Mouse (Mus musculus) heart, adult 2 months (tissue): Measurements from ENCODE around the gene Mrpl2. TPM values are rescaled to one million over a fixed set of nuclear protein-coding genes. Genes with fewer than 3 reads are reported as not detected.

Experiments used
- DNase-seq, 2 experiments: peaks; one replicate each; pipeline ENCODE4 v3.0.0; 2021
- H3K27ac ChIP-seq: fragments of 200-600 bp; 2 replicates; pipeline ENCODE4 v1.8.1; 2022
- H3K27me3 ChIP-seq: fragments of 200-500 bp; 2 replicates; pipeline ENCODE4 v1.6.1; 2012; ENCODE audit warnings: mild to moderate bottlenecking, low read length, inconsistent platforms, mixed read lengths; ENCODE audit not compliant: control insufficient read depth, insufficient read depth
- H3K36me3 ChIP-seq: fragments of 200-500 bp; 2 replicates; pipeline ENCODE4 v1.6.1; 2012; ENCODE audit warnings: low read length, inconsistent platforms; ENCODE audit not compliant: control insufficient read depth, insufficient read depth
- H3K4me1 ChIP-seq: fragments of 200-500 bp; 2 replicates; pipeline ENCODE4 v1.6.1; 2011; ENCODE audit warnings: low read length; ENCODE audit not compliant: control insufficient read depth, insufficient read depth
- H3K4me3 ChIP-seq: fragments of 200-600 bp; 2 replicates; pipeline ENCODE4 v1.8.1; 2022
- H3K79me2 ChIP-seq: fragments of 200-500 bp; replicated peaks from 2 replicates; pipeline ENCODE4 v1.6.1; 2012; ENCODE audit warnings: mild to moderate bottlenecking, inconsistent platforms, low read length, moderate library complexity, mixed read lengths; ENCODE audit not compliant: control insufficient read depth, insufficient read depth
- H3K9ac ChIP-seq: fragments of 200-500 bp; 2 replicates; pipeline ENCODE4 v1.6.1; 2012; ENCODE audit warnings: low read depth, mild to moderate bottlenecking, control low read depth, inconsistent platforms, low read length, mixed read lengths
- CTCF ChIP-seq: fragments of 200-600 bp; IDR thresholded peaks from 2 replicates; pipeline ENCODE4 v1.8.1; 2022; ENCODE audit warnings: antibody characterized with exemption, mild to moderate bottlenecking, moderate library complexity
- EP300 ChIP-seq: fragments of 200-500 bp; IDR thresholded peaks from 2 replicates; pipeline ENCODE4 v1.6.1; 2011; ENCODE audit warnings: low read depth, low read length, control low read depth; ENCODE audit not compliant: insufficient read depth
- POLR2A ChIP-seq: fragments of 200-500 bp; IDR thresholded peaks from 2 replicates; pipeline ENCODE4 v1.6.1; 2011; ENCODE audit warnings: mild to moderate bottlenecking, low read depth, low read length, control low read depth; ENCODE audit not compliant: insufficient read depth
- WGBS: fragments of 180-500 bp; shearing (Covaris S2); methylation state at CpG from one replicate; pipeline ENCODE4 v1.1.7; 2018; 5-methylcytosine and 5-hydroxymethylcytosine counted together
- intact Hi-C: fragments of 180-260 bp; cut with DNase I; formaldehyde crosslinking; loops from one replicate; pipeline ENCODE4 v1.15.1; 2025
- long read RNA-seq: library from polyadenylated mRNA; stranded (forward); transcript quantifications from one replicate; pipeline ENCODE4 v2.0.0, GENCODE M21; 2021
- polyA plus RNA-seq: library from polyadenylated mRNA; depleted of rRNA; stranded (reverse); fragments of >200 nt; gene quantifications from 2 replicates; pipeline ENCODE4 v1.2.3, GENCODE M21; 2012; rRNA removed
- total RNA-seq, 2 experiments: library from RNA; stranded (reverse); gene quantifications; 2 replicates each; pipeline ENCODE4 v1.2.3; 2021

The Mrpl2 gene
- total RNA-seq (100 to 1,000 TPM; 112 to 132 TPM), polyA plus RNA-seq (71.5 and 87.8 TPM in 2 replicates)
- long read RNA-seq, transcript Mrpl2-201 (7 exons, 1,031 nt), result major isoform, 67 of 71 reads
- long read RNA-seq, partial matches to known transcripts, result 0 of 71 reads
- long read RNA-seq, other reads (novel, unspliced or antisense), result 2 of 71 reads

GRCm38 (mm10) chr17:46645561-46646321, at the start of gene Mrpl2, which contains the start of gene Klc4:
Gene Mrpl2, plus strand, starts transcription at chr17:46646229.
Gene Klc4, minus strand, starts transcription at chr17:46646022.
- DNase-seq, result peak; percentile 98 to 99
- H3K9ac ChIP-seq, result peak within 1 kb of the TSS; percentile 88
- H3K27ac ChIP-seq, result peak within 1 kb of the TSS; percentile 93
- peak within 1 kb of the TSS; percentile 84 for H3K4me3 ChIP-seq
- H3K79me2 ChIP-seq, result no peaks in the 10 kb centered on the region
- H3K27me3 ChIP-seq, result no peaks in the 10 kb centered on the region
- no peaks in the 10 kb centered on the region for H3K36me3 ChIP-seq
- peaks cover 6% of the 10 kb centered on the region for H3K4me1 ChIP-seq
- peak; percentile 84 for TF ChIP-seq POLR2A
- TF ChIP-seq CTCF, result no peak
- peak; percentile 69; the same call in 1 of the 2 replicates for TF ChIP-seq EP300
- intact Hi-C loops, result loop anchor here (1.0 kb wide), 1 partner anchor 36 kb away; no protein-coding TSS in a partner anchor
- under 1% methylated on average over 53 of the region's 53 CpGs for WGBS

- intact Hi-C loops, result no loop called here
- H3K27me3 ChIP-seq, result no peaks in the 10 kb centered on the region
- H3K4me3 ChIP-seq, result no peak overlapping the region
- TF ChIP-seq POLR2A (no peak), EP300 (no peak), CTCF (no peak)
- H3K9ac ChIP-seq, result no peak overlapping the region
- 87% methylated on average over 11 of the region's 11 CpGs for WGBS
- H3K4me1 ChIP-seq, result no peaks in the 10 kb centered on the region; the same call in 1 of the 2 replicates
- H3K36me3 ChIP-seq, result no peaks in the 10 kb centered on the region
- DNase-seq, result no peak
- H3K27ac ChIP-seq, result no peak overlapping the region
- no peaks in the 10 kb centered on the region for H3K79me2 ChIP-seq
Measured at GRCm38 (mm10) chr17:46597956-46598355, 48.1 kb upstream of the Mrpl2 start.

GRCm38 (mm10) chr17:46598963-46599362, 47.1 kb upstream of the Mrpl2 start:
- H3K4me3 ChIP-seq, result no peak overlapping the region
- DNase-seq, result no peak
- WGBS, result 79% methylated on average over 4 of the region's 4 CpGs
- no peaks in the 10 kb centered on the region for H3K27me3 ChIP-seq
- TF ChIP-seq CTCF, result no peak
- TF ChIP-seq POLR2A, result no peak
- no peak for TF ChIP-seq EP300
- no peak overlapping the region for H3K9ac ChIP-seq
- H3K27ac ChIP-seq, result no peak overlapping the region
- no peaks in the 10 kb centered on the region for H3K36me3 ChIP-seq
- intact Hi-C loops, result no loop called here
- H3K79me2 ChIP-seq, result no peaks in the 10 kb centered on the region
- no peaks in the 10 kb centered on the region; the same call in 1 of the 2 replicates for H3K4me1 ChIP-seq

DNA sequence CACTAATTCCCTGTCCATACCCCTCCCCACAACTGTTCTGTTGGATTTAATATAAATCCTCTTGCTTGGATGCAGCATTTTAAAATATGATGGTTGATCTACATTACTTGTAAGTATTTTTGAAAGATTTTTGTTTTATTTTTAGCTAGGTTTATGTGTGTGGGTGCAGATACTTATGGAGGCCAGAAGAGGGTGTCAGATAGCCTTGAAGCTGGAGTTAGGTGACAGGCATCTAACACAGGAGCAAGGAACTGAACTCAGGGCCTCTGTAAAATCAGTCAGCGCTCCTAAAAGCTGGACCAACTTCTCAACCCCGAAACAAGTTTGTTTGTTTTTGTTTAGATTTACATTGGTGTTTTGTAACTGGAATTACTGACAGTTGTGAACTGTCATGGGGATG, 45.5 kb upstream of the Mrpl2 start:
- Histone ChIP-seq H3K79me2 (no peaks in the 10 kb centered on the region), H3K27me3 (no peaks in the 10 kb centered on the region), H3K4me1 (no peaks in the 10 kb centered on the region; the same call in 1 of the 2 replicates), H3K4me3 (no peak overlapping the region), H3K9ac (no peak overlapping the region), H3K27ac (no peak overlapping the region), H3K36me3 (no peaks in the 10 kb centered on the region)
- WGBS, result 95% methylated on average over 2 of the region's 2 CpGs
- TF ChIP-seq CTCF (peak; percentile 33), POLR2A (no peak)
- intact Hi-C loops, result loop anchor here (5.0 kb wide), 1 partner anchor 37 kb away; no protein-coding TSS in a partner anchor
- no peak for DNase-seq

DNA sequence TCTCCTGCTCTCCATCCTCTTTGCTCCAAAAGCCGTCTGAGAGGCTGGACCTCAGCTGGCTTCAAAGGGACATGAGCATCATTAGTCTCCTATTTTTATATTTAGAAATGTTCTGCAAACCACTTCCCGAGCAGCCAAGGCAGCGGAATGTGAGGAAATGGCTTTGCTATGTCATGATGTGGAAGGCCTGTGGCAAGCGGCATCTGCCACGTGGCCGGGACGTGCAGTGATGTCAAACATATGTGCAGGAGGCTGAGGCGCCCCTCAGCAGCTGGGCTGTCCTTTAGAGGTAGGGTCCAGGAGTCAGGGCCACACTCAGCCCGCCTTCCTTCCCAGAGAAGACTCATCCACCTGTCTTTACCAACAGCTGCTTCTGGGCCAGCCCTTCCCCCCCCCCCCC, 43.8 kb upstream of the Mrpl2 start:
- no peaks in the 10 kb centered on the region for H3K36me3 ChIP-seq
- no peaks in the 10 kb centered on the region for H3K79me2 ChIP-seq
- no peaks in the 10 kb centered on the region; the same call in 1 of the 2 replicates for H3K4me1 ChIP-seq
- H3K9ac ChIP-seq, result no peak overlapping the region
- no peak for DNase-seq
- no peak overlapping the region for H3K27ac ChIP-seq
- no peak for TF ChIP-seq POLR2A
- no peak for TF ChIP-seq EP300
- TF ChIP-seq CTCF, result no peak
- no peaks in the 10 kb centered on the region for H3K27me3 ChIP-seq
- intact Hi-C loops, result loop anchor here (5.0 kb wide), 1 partner anchor 35 kb away; no protein-coding TSS in a partner anchor
- no peak overlapping the region for H3K4me3 ChIP-seq
- WGBS, result 26% methylated on average over 9 of the region's 9 CpGs

GRCm38 (mm10) chr17:46603229-46603628, 42.8 kb upstream of the Mrpl2 start:
- H3K79me2 ChIP-seq, result no peaks in the 10 kb centered on the region
- H3K27ac ChIP-seq, result no peak overlapping the region
- no peak for TF ChIP-seq EP300
- H3K27me3 ChIP-seq, result no peaks in the 10 kb centered on the region
- no peak overlapping the region for H3K4me3 ChIP-seq
- no peak overlapping the region for H3K9ac ChIP-seq
- intact Hi-C loops, result loop anchor here (5.0 kb wide), 1 partner anchor 34 kb away; no protein-coding TSS in a partner anchor
- WGBS, result 100% methylated on average over 4 of the region's 4 CpGs
- no peak for DNase-seq
- H3K4me1 ChIP-seq, result no peaks in the 10 kb centered on the region; the same call in 1 of the 2 replicates
- H3K36me3 ChIP-seq, result no peaks in the 10 kb centered on the region
